Mouse (Mus musculus): Measurements from ENCODE around the gene Zpr1.

Gene Zpr1

GRCm38 (mm10) chr9:46329250-46329648 is 56.4 kb downstream of the Zpr1 start:
- no peak for DNase-seq (ENCODE audit: low read depth, low spot score)

GRCm38 (mm10) chr9:46329801-46330585 is 57.1 kb downstream of the Zpr1 start:
- no peak for DNase-seq (ENCODE audit: low read depth, low spot score)

- DNase-seq (ENCODE audit: low read depth, low spot score): no peak
These were observed 57.7 kb downstream of the Zpr1 start for GRCm38 (mm10) chr9:46330586-46330895.

- DNase-seq (ENCODE audit: low read depth, low spot score): no peak
These were observed 58.4 kb downstream of the Zpr1 start for GRCm38 (mm10) chr9:46331301-46331700.

Measured in 3T3-L1 (cell line).